Mouse (Mus musculus): Measurements from ENCODE around the gene Nit1. TPM values are rescaled to one million over a fixed set of nuclear protein-coding genes. Genes with fewer than 3 reads are reported as not detected.

Nit1 gene
- polyA plus RNA-seq, 1 experiment from 2014 or later, result 43.5 TPM

Other genes with a start within 250 kb of the Nit1 start
- gene Cfap126, start 231.7 kb downstream of the Nit1 start, polyA plus RNA-seq (2015; fragmentation: Nextera tagmentation; extraction: Ambion mirVana), result 0.86 and 1.5 TPM in 2 replicates
- 224 and 236 TPM in 2 replicates for gene Sdhc, start 195.0 kb downstream of the Nit1 start, polyA plus RNA-seq (2015; fragmentation: Nextera tagmentation; extraction: Ambion mirVana)
- gene Mpz, start 194.9 kb downstream of the Nit1 start, polyA plus RNA-seq (2015; fragmentation: Nextera tagmentation; extraction: Ambion mirVana), result 5.0 and 6.8 TPM in 2 replicates
- gene Pcp4l1, start 149.4 kb downstream of the Nit1 start, polyA plus RNA-seq (2015; fragmentation: Nextera tagmentation; extraction: Ambion mirVana), result 2.8 and 3.3 TPM in 2 replicates
- 0.19 and 0.25 TPM in 2 replicates for gene Nr1i3, start 131.7 kb downstream of the Nit1 start, polyA plus RNA-seq (2015; fragmentation: Nextera tagmentation; extraction: Ambion mirVana)
- gene Tomm40l, start 123.1 kb downstream of the Nit1 start, polyA plus RNA-seq (2015; fragmentation: Nextera tagmentation; extraction: Ambion mirVana), result 32.3 and 34.4 TPM in 2 replicates
- gene Apoa2, start 120.6 kb downstream of the Nit1 start, polyA plus RNA-seq (2015; fragmentation: Nextera tagmentation; extraction: Ambion mirVana), result 2.0 and 15.7 TPM in 2 replicates
- gene Fcer1g, start 111.3 kb downstream of the Nit1 start, polyA plus RNA-seq (2015; fragmentation: Nextera tagmentation; extraction: Ambion mirVana), result 37.8 and 39.1 TPM in 2 replicates
- 12.7 and 14.3 TPM in 2 replicates for gene Adamts4, start 95.2 kb downstream of the Nit1 start, polyA plus RNA-seq (2015; fragmentation: Nextera tagmentation; extraction: Ambion mirVana)
- gene Ndufs2, start 94.3 kb downstream of the Nit1 start, polyA plus RNA-seq (2015; fragmentation: Nextera tagmentation; extraction: Ambion mirVana), result 253 and 254 TPM in 2 replicates
- gene B4galt3, start 75.3 kb downstream of the Nit1 start, polyA plus RNA-seq (2015; fragmentation: Nextera tagmentation; extraction: Ambion mirVana), result 86.2 and 94.0 TPM in 2 replicates
- 69.7 and 77.4 TPM in 2 replicates for gene Ppox, start 64.5 kb downstream of the Nit1 start, polyA plus RNA-seq (2015; fragmentation: Nextera tagmentation; extraction: Ambion mirVana)
- 126 TPM in 2 replicates for gene Usp21, start 57.7 kb downstream of the Nit1 start, polyA plus RNA-seq (2015; fragmentation: Nextera tagmentation; extraction: Ambion mirVana)
- 110 and 116 TPM in 2 replicates for gene Ufc1, start 50.6 kb downstream of the Nit1 start, polyA plus RNA-seq (2015; fragmentation: Nextera tagmentation; extraction: Ambion mirVana)
- gene Dedd, start 16.5 kb downstream of the Nit1 start, polyA plus RNA-seq (2015; fragmentation: Nextera tagmentation; extraction: Ambion mirVana), result 61.1 and 66.2 TPM in 2 replicates
- 120 and 128 TPM in 2 replicates for gene Pfdn2, start within 50 bp of the Nit1 start, polyA plus RNA-seq (2015; fragmentation: Nextera tagmentation; extraction: Ambion mirVana)
- 2.2 and 2.3 TPM in 2 replicates for gene Klhdc9, start 15.2 kb upstream of the Nit1 start, polyA plus RNA-seq (2015; fragmentation: Nextera tagmentation; extraction: Ambion mirVana)
- gene Nectin4, start 24.5 kb upstream of the Nit1 start, polyA plus RNA-seq (2015; fragmentation: Nextera tagmentation; extraction: Ambion mirVana), result 11.7 and 13.7 TPM in 2 replicates
- gene Arhgap30, start 43.3 kb upstream of the Nit1 start, polyA plus RNA-seq (2015; fragmentation: Nextera tagmentation; extraction: Ambion mirVana), result 1.4 and 1.5 TPM in 2 replicates
- gene Usf1, start 65.7 kb upstream of the Nit1 start, polyA plus RNA-seq (2015; fragmentation: Nextera tagmentation; extraction: Ambion mirVana), result 102 and 118 TPM in 2 replicates
- 7.3 and 9.0 TPM in 2 replicates for gene Tstd1, start 73.2 kb upstream of the Nit1 start, polyA plus RNA-seq (2015; fragmentation: Nextera tagmentation; extraction: Ambion mirVana)
- gene F11r, start 91.9 kb upstream of the Nit1 start, polyA plus RNA-seq (2015; fragmentation: Nextera tagmentation; extraction: Ambion mirVana), result 40.4 and 40.6 TPM in 2 replicates
- gene Alyref2, start 157.8 kb upstream of the Nit1 start, polyA plus RNA-seq (2015; fragmentation: Nextera tagmentation; extraction: Ambion mirVana), result 15.8 and 16.4 TPM in 2 replicates
- not detected in 2 replicates for gene Itln1, start 189.6 kb upstream of the Nit1 start, polyA plus RNA-seq (2015; fragmentation: Nextera tagmentation; extraction: Ambion mirVana)
- gene Cd244a, start 213.5 kb upstream of the Nit1 start, polyA plus RNA-seq (2015; fragmentation: Nextera tagmentation; extraction: Ambion mirVana), result 0.11 TPM in 1 of 2 replicates, not detected in the other